Mouse (Mus musculus) stomach, postnatal 0 days (tissue): ENCODE results near the gene Cd37. TPM values are rescaled to one million over a fixed set of nuclear protein-coding genes. Genes with fewer than 3 reads are reported as not detected.

Experiments
- ATAC-seq: fragments of 200-750 bp; cut with Nextera tagmentation; 2 replicates; pipeline ENCODE4 v1.8.0; 2017; ENCODE audit not compliant: low FRiP score, low TSS enrichment
- DNase-seq: peaks from one replicate; pipeline ENCODE4 v3.0.0-alpha.2; 2016; ENCODE audit warnings: low spot score
- H3K27ac ChIP-seq: fragments of 300-500 bp; sonication (generic); replicated peaks from 2 replicates; pipeline ENCODE4 v1.5.1; 2014; ENCODE audit warnings: mild to moderate bottlenecking, control low read depth
- H3K27me3 ChIP-seq: fragments of 300-500 bp; sonication (generic); 2 replicates; pipeline ENCODE4 v1.6.1; 2014; ENCODE audit warnings: low read length; ENCODE audit not compliant: control insufficient read depth, insufficient read depth
- H3K36me3 ChIP-seq: fragments of 300-500 bp; sonication (generic); 2 replicates; pipeline ENCODE4 v1.6.1; 2014; ENCODE audit warnings: low read length, mixed read lengths; ENCODE audit not compliant: control insufficient read depth, insufficient read depth
- H3K4me1 ChIP-seq: fragments of 300-500 bp; sonication (generic); replicated peaks from 2 replicates; pipeline ENCODE4 v1.6.1; 2014; ENCODE audit warnings: antibody characterized with exemption; ENCODE audit not compliant: control insufficient read depth, insufficient read depth
- H3K4me2 ChIP-seq: fragments of 300-500 bp; sonication (generic); replicated peaks from 2 replicates; pipeline ENCODE4 v1.6.1; 2014; ENCODE audit warnings: low read depth, mild to moderate bottlenecking, control low read depth, moderate library complexity
- H3K4me3 ChIP-seq: fragments of 300-500 bp; sonication (generic); 2 replicates; pipeline ENCODE4 v1.5.1; 2014; ENCODE audit warnings: low read depth, low read length, control low read depth
- H3K9ac ChIP-seq: fragments of 300-500 bp; sonication (generic); 2 replicates; pipeline ENCODE4 v1.6.1; 2014; ENCODE audit warnings: mild to moderate bottlenecking, low read length, control low read depth, mixed read lengths
- H3K9me3 ChIP-seq: fragments of 300-500 bp; sonication (generic); 2 replicates; pipeline ENCODE4 v1.6.1; 2016; ENCODE audit warnings: low read length; ENCODE audit not compliant: control insufficient read depth
- CTCF ChIP-seq: IDR thresholded peaks from 2 replicates; pipeline ENCODE4 v1.5.1; 2016; ENCODE audit warnings: antibody characterized with exemption, low read depth, mild to moderate bottlenecking, moderate library complexity
- EP300 ChIP-seq: optimal IDR thresholded peaks from 2 replicates; pipeline ENCODE3; 2016; ENCODE audit warnings: antibody characterized with exemption
- WGBS: fragments of 180-500 bp; shearing (Covaris S2); extraction: QIAGEN DNeasy Blood & Tissue Kit; methylation state at CpG from one replicate; pipeline ENCODE4 v1.1.7; 2014; 5-methylcytosine and 5-hydroxymethylcytosine counted together
- polyA plus RNA-seq: library from polyadenylated mRNA; unstranded; fragments of >200 nt; fragmentation: Nextera tagmentation; extraction: Ambion mirVana; gene quantifications from 2 replicates; pipeline ENCODE4 v1.2.1, GENCODE M21; 2015

The Cd37 gene
- polyA plus RNA-seq, 1 experiment from 2014 or later, result 1.5 TPM

- ATAC-seq, result no peak
- no peak overlapping the region for H3K4me3 ChIP-seq
- H3K4me1 ChIP-seq, result no peaks in the 10 kb centered on the region
- TF ChIP-seq EP300 (no peak), CTCF (no peak)
- H3K27ac ChIP-seq, result no peak overlapping the region
- no peak for DNase-seq
- no peaks in the 10 kb centered on the region for H3K36me3 ChIP-seq
- no peaks in the 10 kb centered on the region for H3K9me3 ChIP-seq
- no peak overlapping the region for H3K4me2 ChIP-seq
- H3K9ac ChIP-seq, result no peak overlapping the region
- 72% methylated on average over 17 of the region's 17 CpGs for WGBS
- no peaks in the 10 kb centered on the region for H3K27me3 ChIP-seq
Measured at GRCm38 (mm10) chr7:45193871-45194785, 44.8 kb downstream of the Cd37 start.

GRCm38 (mm10) chr7:45193406-45193805 lies 45.5 kb downstream of the Cd37 start:
- H3K4me1 ChIP-seq, result no peaks in the 10 kb centered on the region
- H3K9me3 ChIP-seq, result no peaks in the 10 kb centered on the region
- no peaks in the 10 kb centered on the region for H3K36me3 ChIP-seq
- H3K4me3 ChIP-seq, result no peak overlapping the region
- no peak for DNase-seq
- no peak for ATAC-seq
- no peak for TF ChIP-seq EP300
- peak; percentile 22 for TF ChIP-seq CTCF
- WGBS, result 72% methylated on average over 5 of the region's 5 CpGs
- H3K27ac ChIP-seq, result no peak overlapping the region
- H3K9ac ChIP-seq, result no peak overlapping the region
- no peak overlapping the region for H3K4me2 ChIP-seq
- H3K27me3 ChIP-seq, result no peaks in the 10 kb centered on the region

DNA sequence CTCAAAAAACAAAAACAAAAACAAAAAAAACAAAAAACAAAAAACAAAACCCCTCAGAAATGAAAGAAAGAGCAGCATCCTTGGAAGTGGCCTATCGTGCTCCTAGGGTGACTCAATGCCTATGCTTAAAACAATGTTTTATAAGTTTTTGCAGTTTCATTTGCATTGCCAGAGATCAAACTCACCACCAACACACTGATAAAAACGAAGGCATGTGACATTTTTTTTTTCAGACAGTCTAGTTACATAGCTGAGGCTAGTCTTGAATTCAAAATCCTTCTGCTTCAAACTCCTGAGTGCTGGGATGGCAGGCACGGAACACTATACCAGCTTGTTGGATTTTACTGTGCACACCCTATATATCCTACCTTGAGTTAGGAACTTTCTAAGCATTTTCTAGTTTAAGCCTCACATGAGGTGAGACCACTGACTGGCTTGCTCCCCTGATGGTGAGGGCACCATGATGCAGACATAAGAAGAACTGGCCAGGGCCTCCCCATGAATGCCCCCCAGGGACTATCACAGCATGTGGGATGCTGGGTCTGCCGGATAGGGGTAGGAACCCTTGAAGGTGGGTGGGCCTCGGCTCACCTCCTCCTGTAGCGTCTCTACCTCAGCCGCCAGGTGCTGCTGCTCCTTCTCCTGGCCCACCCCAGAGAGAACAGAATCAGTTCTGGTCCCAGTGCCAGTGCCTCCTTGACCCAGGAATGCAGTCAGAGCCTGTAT lies 46.2 kb downstream of the Cd37 start:
- H3K27ac ChIP-seq, result no peak overlapping the region
- 84% methylated on average over 7 of the region's 7 CpGs for WGBS
- H3K4me2 ChIP-seq, result no peak overlapping the region
- no peaks in the 10 kb centered on the region for H3K27me3 ChIP-seq
- no peak overlapping the region for H3K9ac ChIP-seq
- TF ChIP-seq CTCF, result no peak
- no peak for TF ChIP-seq EP300
- no peaks in the 10 kb centered on the region for H3K4me1 ChIP-seq
- H3K9me3 ChIP-seq, result no peaks in the 10 kb centered on the region
- ATAC-seq (no peak), DNase-seq (no peak)
- H3K36me3 ChIP-seq, result no peaks in the 10 kb centered on the region
- no peak overlapping the region for H3K4me3 ChIP-seq

DNA sequence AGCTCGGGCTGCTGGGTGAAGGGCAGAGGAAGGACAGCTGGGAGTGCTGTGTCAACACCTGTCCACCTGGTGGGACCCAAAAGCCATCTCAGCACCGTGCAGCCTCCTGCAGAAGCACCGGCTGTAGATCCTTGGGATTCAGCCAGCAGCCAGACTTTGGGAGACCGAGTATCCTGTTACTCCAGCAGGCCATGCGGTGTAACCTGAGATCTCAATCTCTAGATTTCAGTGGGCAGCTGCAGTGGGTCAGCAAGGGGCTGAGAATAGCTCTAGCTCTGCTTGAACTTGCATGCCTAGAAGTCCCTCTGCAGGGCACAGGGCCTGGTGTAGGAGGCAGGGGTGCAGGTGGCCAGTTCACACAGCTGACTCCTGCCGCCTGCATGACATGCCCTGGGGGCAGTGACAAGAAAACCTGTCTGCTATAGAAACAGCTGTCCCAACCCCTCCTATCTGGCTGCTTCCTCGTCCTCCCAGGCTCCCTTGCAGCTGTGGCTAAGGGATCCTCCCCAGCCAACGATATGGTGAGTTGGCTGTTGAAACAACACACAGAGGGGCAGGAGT lies 47.0 kb downstream of the Cd37 start:
- no peak for DNase-seq
- Histone ChIP-seq H3K9ac (no peak overlapping the region), H3K27me3 (no peaks in the 10 kb centered on the region), H3K27ac (no peak overlapping the region), H3K36me3 (no peaks in the 10 kb centered on the region), H3K9me3 (no peaks in the 10 kb centered on the region), H3K4me3 (no peak overlapping the region), H3K4me1 (no peaks in the 10 kb centered on the region), H3K4me2 (no peak overlapping the region)
- 14% methylated on average over 8 of the region's 8 CpGs for WGBS
- no peak for TF ChIP-seq EP300
- TF ChIP-seq CTCF, result no peak
- no peak for ATAC-seq

DNA sequence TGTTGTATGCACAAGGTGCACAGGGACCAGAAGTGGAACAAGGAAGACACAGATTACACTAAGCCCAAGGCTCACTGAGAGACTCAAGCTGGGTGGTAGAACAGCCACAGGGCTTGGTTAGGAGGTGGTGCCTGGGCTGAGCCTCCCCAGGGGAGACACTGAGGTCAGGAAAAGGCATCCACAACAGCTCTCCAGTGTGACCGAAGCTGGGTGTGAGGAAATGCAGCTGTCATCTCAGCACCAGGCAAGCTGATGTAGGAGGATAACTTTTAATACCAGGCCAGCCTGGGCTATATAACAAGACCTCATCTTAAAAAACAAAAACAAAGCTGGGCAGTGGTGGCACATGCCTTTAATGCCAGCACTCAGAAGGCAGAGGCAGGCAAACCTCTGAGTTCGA lies 47.8 kb downstream of the Cd37 start:
- Histone ChIP-seq H3K4me3 (no peak overlapping the region), H3K27me3 (no peaks in the 10 kb centered on the region), H3K9ac (no peak overlapping the region), H3K9me3 (no peaks in the 10 kb centered on the region), H3K27ac (no peak overlapping the region), H3K4me1 (no peaks in the 10 kb centered on the region), H3K36me3 (no peaks in the 10 kb centered on the region), H3K4me2 (no peak overlapping the region)
- TF ChIP-seq CTCF (no peak), EP300 (no peak)
- no peak for DNase-seq
- WGBS, result 57% methylated on average over 2 of the region's 2 CpGs
- ATAC-seq, result no peak
